Mouse (Mus musculus): ENCODE data around the gene Aox4.

Aox4 gene

DNA sequence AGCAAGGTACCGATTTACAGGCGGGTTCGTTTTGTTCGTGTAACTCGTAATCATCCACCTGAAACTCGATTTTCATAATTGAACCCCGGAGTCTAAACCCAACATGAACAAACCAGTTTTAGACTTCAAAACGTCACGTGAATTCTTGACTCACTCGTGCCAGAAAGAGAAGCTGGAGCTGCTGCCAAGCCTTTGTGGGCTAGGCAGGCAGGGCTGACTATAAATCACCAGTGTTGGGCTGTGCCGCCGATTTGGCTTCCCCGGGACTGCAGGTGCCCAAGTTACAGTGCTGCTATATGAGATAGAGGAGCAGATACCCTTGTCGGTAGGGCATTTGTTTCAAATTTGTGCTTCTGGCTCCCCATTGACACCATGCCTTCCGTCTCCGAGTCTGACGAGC, at the start of gene Aox4:
TSS of gene Aox4 (plus strand) at position 195 of the 400 bp plus-strand sequence.
- peak; percentile 64 to 80 for DNase-seq (ENCODE audit: inconsistent age in 2 of 2, low spot score in 1 of 2)

DNA sequence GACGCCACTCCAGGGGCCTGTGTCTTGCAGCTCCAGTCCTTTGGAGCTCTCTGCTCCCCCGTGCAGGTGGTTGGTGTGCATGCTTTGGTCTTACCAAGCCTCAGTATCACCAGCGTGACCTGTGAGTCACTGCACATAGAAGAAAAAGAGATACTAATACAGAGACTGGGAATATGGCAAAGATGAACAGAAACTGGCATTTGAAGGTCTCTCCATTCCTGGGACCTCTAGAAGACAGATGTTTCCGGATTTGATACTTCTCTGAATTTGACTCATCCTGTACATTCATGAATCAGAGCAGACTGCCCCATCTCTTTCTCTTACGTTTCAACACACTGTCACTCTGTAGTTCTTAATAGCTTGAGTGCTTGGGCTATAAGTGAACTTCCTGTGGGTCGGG, 40.3 kb upstream of the Aox4 start:
- no peak for DNase-seq (ENCODE audit: inconsistent age in 2 of 2, low spot score in 1 of 2)

DNA sequence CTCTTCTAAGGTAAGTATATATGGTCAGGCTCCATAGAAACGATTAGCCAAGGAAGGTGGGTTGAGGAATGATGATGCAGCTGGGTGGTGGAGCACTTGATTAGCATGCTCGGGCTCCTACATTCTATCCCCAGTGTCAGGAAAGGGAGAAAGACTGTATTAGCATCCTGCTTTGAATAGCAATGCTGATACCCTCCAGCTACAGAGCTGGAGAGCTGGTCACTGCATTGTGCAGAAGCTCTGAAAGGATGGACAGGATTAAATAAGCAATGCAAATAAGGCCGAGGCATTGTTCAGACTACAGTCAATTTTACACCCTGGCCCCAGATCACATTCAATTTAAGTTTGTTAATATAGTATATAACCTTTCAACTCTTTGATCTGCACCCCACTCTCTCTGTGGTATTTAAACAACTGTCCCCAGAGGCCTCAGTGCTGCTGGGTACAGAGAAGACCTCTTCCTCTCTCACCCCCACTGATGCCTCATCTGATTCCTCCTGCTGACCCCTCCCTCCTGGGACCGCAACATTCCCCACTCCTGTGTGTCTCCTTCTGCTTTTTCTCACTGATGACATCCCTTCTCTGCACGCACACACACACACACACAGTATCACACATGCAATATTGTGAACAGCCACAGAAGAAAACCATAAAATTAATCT, 21.6 kb upstream of the Aox4 start:
- no peak for DNase-seq (ENCODE audit: inconsistent age in 2 of 2, low spot score in 1 of 2)

DNA sequence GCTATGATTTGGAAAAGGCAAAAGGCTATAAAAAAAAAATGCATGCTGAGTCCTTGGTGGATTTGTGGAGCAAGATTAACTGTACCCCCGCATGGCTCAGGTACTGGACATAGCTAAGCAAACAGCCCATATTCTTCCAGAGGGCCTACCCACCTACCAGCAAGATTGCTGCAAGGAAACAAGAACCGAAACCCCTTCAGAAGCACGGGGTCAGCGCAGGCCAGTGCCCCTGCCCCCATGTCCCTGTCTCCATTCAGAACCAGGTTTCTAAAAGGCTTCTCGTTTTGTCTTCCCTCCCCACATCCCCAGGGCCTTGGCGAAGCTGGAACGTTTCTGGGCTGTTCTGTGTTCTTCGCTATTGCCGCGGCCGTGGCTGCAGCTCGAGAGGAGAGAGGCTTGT, 15.9 kb upstream of the Aox4 start:
- no peak for DNase-seq (ENCODE audit: inconsistent age in 2 of 2, low spot score in 1 of 2)

DNA sequence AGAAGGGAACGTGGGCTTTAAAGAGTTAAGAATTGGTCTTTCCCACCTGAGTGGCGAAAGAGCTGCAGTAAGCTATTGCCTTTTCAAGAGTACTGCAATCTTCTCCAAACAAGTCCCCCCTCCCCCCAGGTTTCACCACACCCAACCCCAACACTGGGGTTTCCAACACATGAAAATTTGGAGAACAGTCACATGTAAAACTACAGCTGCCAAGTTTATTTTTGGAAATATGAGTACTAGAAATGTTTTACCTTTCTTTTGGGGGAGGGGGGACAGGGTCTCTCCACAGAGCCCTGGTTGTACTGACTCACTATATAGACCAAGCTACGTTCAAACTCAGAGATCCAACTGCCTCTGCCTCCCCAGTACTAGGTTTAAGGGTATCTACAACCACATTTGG, 15.2 kb upstream of the Aox4 start:
- DNase-seq (ENCODE audit: inconsistent age in 2 of 2, low spot score in 1 of 2) = no peak

DNA sequence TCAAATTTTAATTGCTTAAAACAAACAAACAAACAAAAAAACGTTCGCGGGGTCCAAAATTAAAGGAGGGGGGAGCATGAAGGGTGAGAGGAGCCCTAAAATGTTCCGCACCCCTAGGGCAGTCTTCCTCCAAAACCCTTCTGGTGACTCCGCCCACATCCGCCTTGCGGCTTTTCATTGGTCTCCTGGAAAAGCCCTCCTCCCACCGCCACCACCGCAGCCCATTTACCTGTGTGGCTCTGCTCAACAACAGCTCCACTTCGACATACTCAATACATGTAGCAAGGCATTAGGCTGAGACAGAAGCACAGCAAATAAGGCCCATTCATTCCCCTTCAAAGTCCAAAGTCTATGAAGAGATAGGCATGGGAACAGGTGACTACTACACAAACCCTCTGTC, 14.7 kb upstream of the Aox4 start:
- DNase-seq (ENCODE audit: inconsistent age in 2 of 2, low spot score in 1 of 2) = no peak

DNA sequence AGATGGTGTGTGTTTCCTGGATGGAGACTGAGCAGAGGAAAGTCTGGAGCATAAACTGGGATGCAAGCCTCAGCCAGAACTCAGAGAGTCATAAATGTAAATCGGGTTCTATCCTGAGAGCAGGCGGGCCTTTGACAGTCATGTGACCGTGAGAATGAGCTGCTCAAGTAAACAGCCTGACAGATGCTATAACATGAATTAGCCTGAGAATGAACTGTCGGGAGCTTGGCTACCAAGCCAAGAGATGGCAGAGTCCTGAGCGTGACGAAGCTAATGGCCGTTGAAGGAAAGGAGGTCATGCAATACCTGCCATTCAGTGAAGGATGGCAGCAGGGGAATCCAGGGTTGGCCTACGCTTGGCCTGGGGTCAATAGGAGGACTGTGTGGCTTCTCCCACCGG, 13.2 kb upstream of the Aox4 start:
- no peak for DNase-seq (ENCODE audit: inconsistent age in 2 of 2, low spot score in 1 of 2)

DNA sequence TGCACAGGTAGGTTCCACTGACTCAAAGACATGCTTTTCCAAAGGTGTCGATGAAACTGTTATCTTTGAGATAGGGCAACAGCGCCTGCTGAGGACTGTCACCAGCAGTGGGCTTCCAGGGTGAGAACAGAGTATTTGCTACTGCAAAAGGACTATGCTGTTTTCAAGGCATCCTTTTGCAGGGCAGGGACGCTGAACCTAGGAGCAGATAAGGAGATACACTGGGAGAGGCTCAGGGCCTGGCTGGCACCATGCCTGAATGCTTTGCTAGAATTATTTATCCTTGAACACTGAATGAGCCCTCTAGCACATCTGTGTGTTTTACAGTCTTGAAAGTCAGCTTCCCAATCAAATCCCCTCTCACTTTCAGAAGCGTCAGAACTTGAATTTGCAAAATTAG, 11.8 kb upstream of the Aox4 start:
- peak; percentile 6 to 53 for DNase-seq (ENCODE audit: inconsistent age in 2 of 2, low spot score in 1 of 2)

DNA sequence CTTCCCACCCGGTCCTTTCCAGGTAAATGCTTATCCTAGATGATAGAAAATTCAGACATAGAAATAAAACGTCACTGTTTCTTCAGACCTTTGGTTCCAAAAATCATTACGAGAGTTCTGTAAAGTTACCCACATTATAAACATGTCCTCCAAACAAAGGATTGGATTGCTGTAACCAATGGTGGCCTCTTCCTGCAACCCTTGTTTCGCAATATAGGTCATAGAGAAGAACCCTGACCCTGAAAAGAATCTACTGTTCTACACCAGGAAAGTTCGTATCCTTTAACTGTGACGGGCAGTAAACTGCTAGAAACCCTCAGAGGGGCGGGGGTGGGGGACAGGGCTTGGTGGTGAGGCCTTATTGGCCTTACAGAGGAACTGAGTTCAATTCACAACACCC, 2.6 kb downstream of the Aox4 start:
- no peak for DNase-seq (ENCODE audit: inconsistent age in 2 of 2, low spot score in 1 of 2)

DNA sequence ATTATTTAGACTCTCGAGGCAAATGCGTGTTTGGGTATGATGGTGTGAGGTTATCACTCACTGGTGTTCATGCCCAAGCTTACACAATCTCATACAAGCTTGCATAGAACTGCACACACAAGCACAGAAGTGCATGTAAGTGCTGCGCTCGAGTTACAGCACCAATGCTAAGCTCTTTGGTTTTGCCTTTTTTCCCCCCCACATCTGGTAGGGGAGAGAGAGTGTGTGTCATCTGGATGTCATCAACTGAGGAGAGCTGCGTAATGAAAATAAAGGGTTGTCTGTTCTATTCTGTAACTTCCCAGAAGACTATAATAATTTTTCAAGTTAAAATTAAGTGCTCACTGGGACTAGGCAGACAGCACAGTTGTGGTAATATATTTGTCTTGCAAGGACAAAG, 3.6 kb downstream of the Aox4 start:
- DNase-seq (ENCODE audit: inconsistent age in 2 of 2, low spot score in 1 of 2) = no peak

DNA sequence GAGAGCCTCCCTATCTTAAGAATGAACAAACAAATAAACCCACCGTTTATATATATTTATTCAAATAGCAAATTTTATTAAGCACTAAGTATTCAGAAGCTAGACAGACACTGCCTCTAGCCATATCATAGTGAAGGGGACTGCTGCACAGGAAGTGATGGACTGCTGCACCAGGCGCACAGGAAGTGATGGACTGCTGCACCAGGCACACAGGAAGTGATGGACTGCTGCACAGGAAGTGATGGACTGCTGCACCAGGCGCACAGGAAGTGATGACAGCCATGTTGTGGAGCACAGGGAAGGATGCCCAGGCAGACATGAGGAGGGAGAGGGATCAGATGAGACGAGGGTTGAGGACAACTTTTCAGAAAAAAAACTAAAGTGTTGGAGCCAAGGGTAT, 5.2 kb downstream of the Aox4 start:
- DNase-seq (ENCODE audit: inconsistent age in 2 of 2, low spot score in 1 of 2) = no peak

DNA sequence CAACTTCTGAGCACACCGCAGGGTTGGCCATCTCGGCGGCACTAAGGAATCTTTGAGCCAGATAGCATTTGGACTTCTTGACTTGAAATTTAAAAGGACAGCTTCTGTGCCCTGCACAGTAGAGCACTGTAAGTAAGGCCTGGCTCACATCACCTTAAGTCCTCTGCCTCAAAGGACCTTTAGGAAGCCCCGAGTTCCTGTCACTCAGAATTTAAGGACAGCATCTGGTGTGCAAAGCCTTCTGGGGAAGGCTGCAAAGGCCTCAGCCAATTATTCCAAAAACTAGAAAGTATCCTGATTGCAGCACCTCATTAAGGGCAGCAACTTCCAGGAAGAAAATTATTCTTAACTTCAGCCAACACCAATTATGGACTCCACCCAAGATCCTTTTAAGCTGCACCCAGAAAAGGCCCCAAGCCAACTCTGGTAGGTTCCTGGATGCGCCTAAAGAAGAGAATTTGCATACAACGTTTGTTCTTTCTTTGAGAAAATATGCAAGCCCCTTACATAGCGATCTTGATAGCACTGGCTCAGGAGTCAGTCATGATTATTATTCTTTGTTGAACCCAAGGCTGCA, 5.8 kb downstream of the Aox4 start:
- no peak for DNase-seq (ENCODE audit: inconsistent age in 2 of 2, low spot score in 1 of 2)

DNA sequence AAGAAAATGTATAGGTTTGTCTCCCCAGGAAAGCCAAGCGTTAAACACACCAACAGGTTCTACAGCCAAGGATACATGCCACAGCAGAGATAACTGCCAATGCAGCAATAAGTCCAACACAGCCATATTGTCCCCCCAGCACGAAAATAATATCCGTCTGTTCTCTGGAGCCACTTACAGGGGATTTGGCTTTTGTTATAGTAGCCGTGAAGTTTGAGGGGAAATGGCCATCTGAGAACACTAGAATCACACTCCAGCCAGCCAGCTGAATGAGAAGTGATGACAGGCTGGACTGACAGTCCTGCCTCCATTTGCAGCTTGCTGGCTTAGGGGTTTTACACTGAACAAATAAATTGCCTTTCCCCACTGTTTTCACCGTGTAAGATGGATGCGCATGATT, 10.9 kb downstream of the Aox4 start:
- DNase-seq (ENCODE audit: inconsistent age in 2 of 2, low spot score in 1 of 2) = no peak

DNA sequence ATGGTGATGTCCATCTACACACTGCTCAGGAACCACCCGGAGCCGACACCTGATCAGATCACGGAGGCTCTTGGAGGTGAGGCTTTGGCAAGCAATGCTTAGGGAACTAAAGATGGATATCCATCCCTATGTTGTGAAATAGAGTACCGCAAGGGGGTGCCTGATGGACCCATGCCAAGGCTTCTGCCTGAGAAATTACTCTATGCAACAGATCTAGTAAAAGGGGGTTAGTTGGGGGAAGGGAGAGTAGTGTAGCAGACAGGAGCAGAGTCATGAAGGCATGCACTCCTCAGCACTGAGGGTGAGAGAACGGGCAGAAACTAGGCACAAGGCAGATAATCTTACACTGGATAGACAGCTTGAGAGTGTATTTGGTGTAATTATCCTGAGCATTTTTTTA, 11.7 kb downstream of the Aox4 start:
- no peak for DNase-seq (ENCODE audit: inconsistent age in 2 of 2, low spot score in 1 of 2)

DNA sequence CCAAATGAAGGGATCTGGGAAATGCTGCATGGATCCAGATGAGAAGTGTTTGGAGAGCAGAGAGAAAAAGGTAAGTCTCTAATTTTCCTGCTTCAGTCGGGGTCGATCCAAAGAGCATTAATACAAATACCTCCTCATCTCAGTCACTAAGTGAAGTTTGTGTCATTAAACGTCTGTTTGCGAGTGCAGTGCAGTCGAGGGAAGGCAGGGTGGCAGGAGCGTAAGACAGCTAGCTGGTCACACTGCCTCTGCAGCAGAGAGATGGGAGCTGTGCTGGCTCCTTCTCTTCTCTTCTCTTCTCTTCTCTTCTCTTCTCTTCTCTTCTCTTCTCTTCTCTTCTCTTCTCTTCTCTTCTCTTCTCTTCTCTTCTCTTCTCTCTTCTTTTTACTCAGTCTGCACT, 17.9 kb downstream of the Aox4 start:
- DNase-seq (ENCODE audit: inconsistent age in 2 of 2, low spot score in 1 of 2) = no peak

DNA sequence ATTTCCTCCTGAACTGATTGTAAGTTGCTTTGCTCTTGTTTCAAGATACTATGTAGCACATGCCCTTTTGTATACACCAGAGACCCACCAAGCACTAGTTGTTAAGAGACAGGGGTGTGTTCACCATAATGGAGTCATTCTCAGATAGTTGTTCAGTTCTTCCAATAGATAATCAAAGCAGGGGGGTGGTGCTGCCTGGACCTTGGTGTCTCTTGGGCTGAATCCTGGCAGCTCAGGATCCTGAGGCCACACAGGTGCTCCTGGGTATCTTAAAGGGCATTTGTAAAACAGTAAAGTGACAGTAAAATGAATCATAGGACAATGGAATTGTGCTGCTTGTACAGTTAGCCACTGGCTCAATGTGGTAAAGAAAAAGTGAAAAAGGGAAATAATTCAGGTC, 18.7 kb downstream of the Aox4 start:
- no peak for DNase-seq (ENCODE audit: inconsistent age in 2 of 2, low spot score in 1 of 2)

DNA sequence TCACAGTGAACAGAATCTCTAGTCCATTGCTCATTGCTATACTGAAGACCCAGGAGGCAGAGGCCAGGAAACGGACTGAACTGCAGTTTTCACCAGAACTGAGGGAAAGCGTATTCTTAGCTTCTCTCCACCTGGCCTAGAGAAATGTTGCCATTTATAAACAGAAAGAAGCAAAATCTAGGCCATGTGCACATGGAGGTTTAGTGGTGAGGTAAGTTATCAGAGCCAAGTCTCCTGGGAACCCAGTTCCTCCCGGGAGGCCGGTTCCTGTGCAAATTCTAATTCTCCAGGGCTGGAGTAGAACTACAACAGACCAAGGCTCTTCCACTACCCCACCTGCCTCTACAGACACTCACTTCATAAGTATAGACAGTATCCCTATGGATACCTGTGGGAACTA, 19.6 kb downstream of the Aox4 start:
- DNase-seq (ENCODE audit: inconsistent age in 2 of 2, low spot score in 1 of 2) = no peak

DNA sequence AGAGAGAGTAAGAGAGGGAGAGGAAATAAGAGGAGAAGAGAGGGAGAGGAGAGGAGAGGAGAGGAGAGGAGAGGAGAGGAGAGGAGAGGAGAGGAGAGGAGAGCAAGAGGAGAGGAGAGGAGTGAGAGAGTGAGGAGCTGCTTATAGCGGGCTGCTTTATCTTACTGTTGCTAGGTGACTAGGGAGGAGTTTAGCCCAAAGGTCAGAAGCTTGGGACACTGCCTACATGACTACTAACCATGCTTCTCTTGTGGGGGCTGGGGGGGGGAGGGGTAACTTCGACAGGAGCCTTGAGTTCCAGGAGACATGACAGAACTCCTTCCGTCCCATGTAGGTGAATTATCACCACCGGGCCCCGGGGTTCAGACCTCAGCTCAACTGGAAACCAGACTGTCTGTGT, 20.3 kb downstream of the Aox4 start:
- no peak for DNase-seq (ENCODE audit: inconsistent age in 2 of 2, low spot score in 1 of 2)

DNA sequence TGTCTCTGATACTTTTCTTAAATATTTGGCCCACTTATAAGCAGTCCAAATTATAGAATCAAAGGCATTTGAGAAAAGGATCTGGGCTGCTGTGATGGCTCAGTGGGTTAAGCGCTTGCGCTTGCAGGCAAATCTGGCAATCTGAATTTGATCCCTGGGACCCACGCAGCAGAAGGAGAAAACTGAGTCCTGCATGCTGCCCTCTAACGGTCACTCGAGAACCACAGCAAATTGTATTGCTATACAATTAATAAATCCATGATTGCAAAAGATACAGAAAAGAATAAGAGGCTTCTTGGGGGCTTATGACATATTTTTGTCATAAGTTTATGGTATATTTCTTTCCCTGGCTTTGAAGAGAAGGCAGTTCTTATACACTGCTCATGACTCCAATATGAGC, 25.2 kb downstream of the Aox4 start:
- DNase-seq (ENCODE audit: inconsistent age in 2 of 2, low spot score in 1 of 2) = no peak

DNA sequence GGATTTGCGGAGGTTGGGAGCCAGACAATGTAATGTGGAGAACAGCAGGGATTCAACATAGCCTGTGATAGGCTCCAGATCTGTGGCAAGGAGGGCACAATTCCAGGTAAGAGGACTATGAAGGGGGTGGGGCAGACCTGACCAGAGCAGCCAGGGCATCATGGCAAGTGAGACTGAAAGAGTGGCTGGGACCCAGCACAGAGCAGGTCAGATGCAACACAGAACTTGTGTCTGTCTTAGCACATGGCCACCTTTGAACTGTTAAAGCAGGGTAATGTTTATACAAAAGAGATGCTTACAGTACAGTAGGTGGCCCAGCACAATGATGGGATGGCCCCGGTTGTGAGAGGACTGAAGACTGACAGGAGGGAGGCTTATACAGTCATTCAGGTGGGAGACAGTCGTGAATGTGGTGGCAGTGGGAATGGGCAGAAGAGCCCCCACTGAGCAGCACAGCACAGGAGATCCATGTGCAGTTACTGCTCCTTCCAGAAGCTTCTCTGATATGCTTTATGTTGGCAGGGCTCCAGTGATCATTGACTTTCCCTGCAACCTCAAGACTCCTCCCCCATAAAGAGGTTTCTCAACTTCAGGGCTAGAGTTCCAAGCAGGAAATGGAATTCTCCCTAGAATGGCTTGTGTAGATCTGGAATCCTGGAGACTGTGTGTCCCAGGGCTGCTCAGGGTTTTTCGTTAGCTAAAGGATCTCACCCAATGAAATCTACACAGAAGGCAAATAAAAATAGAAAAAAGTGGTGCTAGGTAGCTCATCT, 27.5 kb downstream of the Aox4 start:
- no peak for DNase-seq (ENCODE audit: inconsistent age in 2 of 2, low spot score in 1 of 2)

DNA sequence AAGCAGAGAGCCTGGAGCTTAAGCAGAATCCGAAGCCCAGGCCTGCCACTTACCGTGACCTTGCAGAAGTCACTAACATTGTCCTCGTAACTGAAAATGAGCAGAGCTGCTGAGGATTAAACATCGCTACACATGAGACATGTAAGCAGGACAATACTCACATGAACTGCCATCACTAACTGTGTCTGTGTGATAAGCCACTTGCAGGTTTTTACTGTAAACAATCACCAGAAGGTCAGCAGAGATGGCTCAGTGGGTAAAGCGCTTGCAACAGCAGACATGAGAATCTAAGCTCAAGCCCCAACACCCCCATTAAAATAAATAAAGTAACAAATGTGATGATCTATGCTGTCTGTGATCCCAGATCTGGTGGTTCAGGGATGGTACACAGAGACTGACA, 28.2 kb downstream of the Aox4 start:
- DNase-seq (ENCODE audit: inconsistent age in 2 of 2, low spot score in 1 of 2) = no peak

DNA sequence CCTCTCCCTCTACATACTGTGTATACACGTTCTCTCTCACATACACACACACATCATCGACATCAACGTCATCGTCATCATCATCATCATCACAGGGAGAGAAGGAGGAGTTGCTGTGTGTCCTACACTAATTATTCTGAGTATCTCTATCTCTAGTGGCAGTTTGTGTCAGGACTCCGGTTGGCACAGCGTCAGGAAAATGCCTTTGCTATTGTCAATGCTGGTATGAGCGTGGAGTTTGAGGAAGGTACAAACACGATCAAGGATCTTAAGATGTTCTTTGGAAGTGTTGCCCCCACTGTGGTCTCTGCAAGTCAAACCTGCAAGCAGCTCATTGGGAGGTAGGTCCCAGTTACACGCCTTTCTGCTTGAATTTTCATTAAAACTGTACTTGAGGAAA, 28.8 kb downstream of the Aox4 start:
- no peak for DNase-seq (ENCODE audit: inconsistent age in 2 of 2, low spot score in 1 of 2)

DNA sequence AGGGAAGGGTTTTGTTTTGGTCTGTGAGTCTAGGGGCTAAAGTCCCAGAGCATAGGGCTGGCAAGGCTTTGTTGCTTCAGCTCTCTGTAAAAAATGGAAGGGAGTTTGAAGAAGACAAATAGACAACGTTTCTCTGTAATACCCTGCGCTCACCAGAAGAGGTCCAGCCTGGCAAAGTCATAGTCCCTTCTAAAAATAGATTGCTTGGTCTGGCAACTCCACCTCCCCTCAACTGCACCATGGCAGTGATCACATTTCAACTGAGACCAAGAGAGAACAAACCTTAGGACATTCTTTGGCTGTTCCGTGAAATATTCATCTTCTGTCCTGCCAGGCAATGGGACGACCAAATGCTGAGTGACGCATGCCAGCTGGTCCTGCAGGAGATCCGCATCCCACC, 30.1 kb downstream of the Aox4 start:
- DNase-seq (ENCODE audit: inconsistent age in 2 of 2, low spot score in 1 of 2) = no peak

Measured in adrenal gland, adult (tissue).